Mouse (Mus musculus) hindbrain, postnatal 0 days (tissue): ENCODE measurements around the gene Bco2. TPM values are rescaled to one million over a fixed set of nuclear protein-coding genes. Genes with fewer than 3 reads are reported as not detected.

Source experiments
- ATAC-seq: fragments of 200-750 bp; cut with Nextera tagmentation; 2 replicates; pipeline ENCODE4 v1.8.0; 2017; ENCODE audit warnings: mild to moderate bottlenecking, moderate TSS enrichment, moderate library complexity
- DNase-seq: peaks from one replicate; pipeline ENCODE4 v3.0.0-alpha.2; 2015; ENCODE audit warnings: low spot score
- H3K27ac ChIP-seq: fragments of 300-500 bp; sonication (generic); 2 replicates; pipeline ENCODE4 v1.5.1; 2014; ENCODE audit warnings: mild to moderate bottlenecking
- H3K27me3 ChIP-seq: fragments of 300-500 bp; sonication (generic); 2 replicates; pipeline ENCODE4 v1.6.1; 2014; ENCODE audit warnings: low read length, mixed read lengths; ENCODE audit not compliant: insufficient read depth
- H3K36me3 ChIP-seq: fragments of 300-500 bp; sonication (generic); 2 replicates; pipeline ENCODE4 v1.6.1; 2014; ENCODE audit warnings: low read length, mixed read lengths; ENCODE audit not compliant: insufficient read depth
- H3K4me1 ChIP-seq: fragments of 300-500 bp; sonication (generic); 2 replicates; pipeline ENCODE4 v1.6.1; 2014; ENCODE audit warnings: antibody characterized with exemption, low read length, mixed read lengths; ENCODE audit not compliant: insufficient read depth
- H3K4me2 ChIP-seq: fragments of 300-500 bp; sonication (generic); 2 replicates; pipeline ENCODE4 v1.6.1; 2014; ENCODE audit warnings: low read depth, mild to moderate bottlenecking, low read length, moderate library complexity, mixed read lengths
- H3K4me3 ChIP-seq: fragments of 300-500 bp; sonication (generic); 2 replicates; pipeline ENCODE4 v1.5.1; 2014; ENCODE audit warnings: low read length
- H3K9ac ChIP-seq: fragments of 300-500 bp; sonication (generic); replicated peaks from 2 replicates; pipeline ENCODE4 v1.6.1; 2014; ENCODE audit warnings: mild to moderate bottlenecking, low read length, moderate library complexity, mixed read lengths
- H3K9me3 ChIP-seq: fragments of 300-500 bp; sonication (generic); 2 replicates; pipeline ENCODE4 v1.6.1; 2016; ENCODE audit warnings: low read length, mixed read lengths
- CTCF ChIP-seq: IDR thresholded peaks from 2 replicates; pipeline ENCODE4 v1.5.1; 2016; ENCODE audit warnings: antibody characterized with exemption, control low read depth, low read depth
- WGBS: fragments of 180-500 bp; shearing (Covaris S2); extraction: QIAGEN DNeasy Blood & Tissue Kit; methylation state at CpG from one replicate; pipeline ENCODE4 v1.1.7; 2014; 5-methylcytosine and 5-hydroxymethylcytosine counted together
- polyA plus RNA-seq: library from polyadenylated mRNA; unstranded; fragments of >200 nt; fragmentation: Nextera tagmentation; extraction: Ambion mirVana; gene quantifications from 2 replicates; pipeline ENCODE4 v1.2.1, GENCODE M21; 2015
- total RNA-seq: library from RNA; depleted of rRNA; stranded (reverse); fragments of >200 nt; gene quantifications from 2 replicates; pipeline ENCODE4 v1.2.3, GENCODE M21; 2014; rRNA removed

The Bco2 gene
- total RNA-seq (0.21 and 0.72 TPM in 2 replicates), polyA plus RNA-seq (0.48 and 0.64 TPM in 2 replicates)

- Histone ChIP-seq H3K4me2 (peak within 1 kb of the TSS; percentile 53), H3K9ac (peak within 1 kb of the TSS; percentile 33; the same call in 1 of the 2 replicates), H3K36me3 (no peaks in the 10 kb centered on the region), H3K4me3 (peak within 1 kb of the TSS; percentile 27), H3K27me3 (no peaks in the 10 kb centered on the region), H3K9me3 (no peaks in the 10 kb centered on the region), H3K27ac (peak within 1 kb of the TSS; percentile 79), H3K4me1 (no peaks in the 10 kb centered on the region; the same call in 1 of the 2 replicates)
- no peak for TF ChIP-seq CTCF
- DNase-seq = no peak
- WGBS = 17% methylated on average over 2 of the region's 2 CpGs
- peak; percentile 58; the same call in 1 of the 2 replicates for ATAC-seq
Measured at GRCm38 (mm10) chr9:50555094-50555446, at the start of gene Bco2. TSS of gene Bco2 (minus strand) at chr9:50555181.

- H3K9ac ChIP-seq = peak overlapping the region; percentile 86
- 5% methylated on average over 6 of the region's 6 CpGs for WGBS
- peak overlapping the region; percentile 86 for H3K4me2 ChIP-seq
- no peak for ATAC-seq
- no peaks in the 10 kb centered on the region for H3K27me3 ChIP-seq
- H3K9me3 ChIP-seq = no peaks in the 10 kb centered on the region
- peak; percentile 16 for DNase-seq
- H3K27ac ChIP-seq = peak overlapping the region; percentile 87
- peak overlapping the region; percentile 90 for H3K4me3 ChIP-seq
- TF ChIP-seq CTCF = no peak
- peaks cover 17% of the 10 kb centered on the region for H3K4me1 ChIP-seq
- H3K36me3 ChIP-seq = peaks cover 17% of the 10 kb centered on the region
Measured at GRCm38 (mm10) chr9:50604338-50604737, 49.4 kb upstream of the Bco2 start.

GRCm38 (mm10) chr9:50603998-50604324, 49.0 kb upstream of the Bco2 start:
- H3K9ac ChIP-seq = peak overlapping the region; percentile 86
- H3K4me1 ChIP-seq = peaks cover 17% of the 10 kb centered on the region
- H3K4me2 ChIP-seq = peak overlapping the region; percentile 86
- no peaks in the 10 kb centered on the region for H3K27me3 ChIP-seq
- peak overlapping the region; percentile 90 for H3K4me3 ChIP-seq
- peaks cover 19% of the 10 kb centered on the region for H3K36me3 ChIP-seq
- H3K9me3 ChIP-seq = no peaks in the 10 kb centered on the region
- ATAC-seq = peak; percentile 92
- TF ChIP-seq CTCF = peak; percentile 65
- WGBS = under 1% methylated on average over 24 of the region's 24 CpGs
- H3K27ac ChIP-seq = peak overlapping the region; percentile 87
- no peak for DNase-seq

GRCm38 (mm10) chr9:50603189-50603997, 48.4 kb upstream of the Bco2 start, which contains the start of the genes Sdhd and Timm8b:
TSS of gene Sdhd (minus strand) at chr9:50603812.
TSS of gene Timm8b (plus strand) at chr9:50603910.
- Histone ChIP-seq H3K27me3 (no peaks in the 10 kb centered on the region), H3K9ac (peak within 1 kb of the TSS; percentile 86), H3K9me3 (no peaks in the 10 kb centered on the region), H3K27ac (peak within 1 kb of the TSS; percentile 87), H3K36me3 (peaks cover 25% of the 10 kb centered on the region), H3K4me1 (peaks cover 17% of the 10 kb centered on the region), H3K4me2 (peak within 1 kb of the TSS; percentile 86), H3K4me3 (peak within 1 kb of the TSS; percentile 90)
- TF ChIP-seq CTCF = no peak
- under 1% methylated on average over 48 of the region's 48 CpGs for WGBS
- peak; percentile 98 for DNase-seq
- peak; percentile 98 for ATAC-seq

GRCm38 (mm10) chr9:50602055-50602845, 47.3 kb upstream of the Bco2 start:
- DNase-seq (no peak), ATAC-seq (no peak)
- no peak for TF ChIP-seq CTCF
- 92% methylated on average over 7 of the region's 7 CpGs for WGBS
- H3K4me2 ChIP-seq = peak overlapping the region; percentile 86
- no peaks in the 10 kb centered on the region for H3K27me3 ChIP-seq
- peaks cover 17% of the 10 kb centered on the region for H3K4me1 ChIP-seq
- H3K9me3 ChIP-seq = no peaks in the 10 kb centered on the region
- 0 out of 2 replicates have a peak overlapping the region, but pooled peaks have one; percentile 5 for H3K9ac ChIP-seq
- peak overlapping the region; percentile 90 for H3K4me3 ChIP-seq
- no peak overlapping the region for H3K27ac ChIP-seq
- peaks cover 33% of the 10 kb centered on the region for H3K36me3 ChIP-seq

GRCm38 (mm10) chr9:50601536-50601935, 46.6 kb upstream of the Bco2 start:
- Histone ChIP-seq H3K4me1 (peaks cover 17% of the 10 kb centered on the region), H3K36me3 (peaks cover 39% of the 10 kb centered on the region), H3K4me2 (no peak overlapping the region), H3K4me3 (no peak overlapping the region), H3K9me3 (no peaks in the 10 kb centered on the region), H3K9ac (no peak overlapping the region), H3K27ac (no peak overlapping the region), H3K27me3 (no peaks in the 10 kb centered on the region)
- DNase-seq (no peak), ATAC-seq (no peak)
- no peak for TF ChIP-seq CTCF
- 78% methylated on average over 6 of the region's 6 CpGs for WGBS
